8 mouse cellular contexts compared by ENCODE assay signal in the genomic region with DNA sequence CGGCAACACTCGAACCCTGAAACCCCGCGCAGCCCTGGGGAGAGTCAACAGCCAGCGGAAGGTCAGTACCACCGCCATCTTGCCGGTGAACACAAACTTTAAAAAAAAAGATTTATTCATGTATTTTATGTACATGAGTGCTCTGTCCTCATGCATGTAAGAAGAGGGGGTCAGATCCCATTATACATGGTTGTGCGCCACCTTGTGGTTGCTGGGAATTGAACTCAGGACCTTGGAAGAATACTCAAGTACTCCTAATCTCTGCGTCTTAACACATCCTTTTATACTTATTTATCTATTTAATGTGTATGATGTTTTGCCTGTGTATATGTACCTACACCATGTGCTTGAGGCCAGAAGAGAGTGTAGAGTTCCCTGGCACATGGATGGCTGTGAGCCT. TPM values are rescaled to one million over a fixed set of nuclear protein-coding genes. Genes with fewer than 3 reads are reported as not detected.
DNase-seq lines count a peak whose midpoint lies in the region; ATAC-seq and TF ChIP-seq lines count a peak whose summit lies in the region.

No protein-coding gene starts in this region.

- DNase-seq in heart, postnatal 4 days: peak; percentile 58
- no peak for DNase-seq in heart, adult 11 months
- DNase-seq in urinary bladder, postnatal 10 days (ENCODE audit: low spot score): peak; percentile 6
- DNase-seq in urinary bladder, adult 18-20 months (ENCODE audit: low spot score in 2 of 2): no peak
- DNase-seq in embryo, embryonic 11 days: peak; percentile 75
- DNase-seq in lung, embryonic 14.5 days: peak; percentile 84
- DNase-seq in thymus, postnatal 36 days: peak; percentile 21 to 26
- no peak for DNase-seq in frontal cortex, postnatal 10 days (ENCODE audit: low spot score in 2 of 2)

- no peaks in the 10 kb centered on the region for H3K27me3 ChIP-seq in lung, embryonic 14.5 days (ENCODE audit: insufficient read depth, low read length)

- no peak for ATAC-seq in lung, embryonic 14.5 days (ENCODE audit: insufficient read depth)

- H3K4me1 ChIP-seq in lung, embryonic 14.5 days (ENCODE audit: insufficient read depth): no peaks in the 10 kb centered on the region

- H3K9ac ChIP-seq in lung, embryonic 14.5 days: no peak overlapping the region

- H3K4me3 ChIP-seq in lung, embryonic 14.5 days (ENCODE audit: low read depth, low read length): no peak overlapping the region

- H3K9me3 ChIP-seq in lung, embryonic 14.5 days (ENCODE audit: low read depth, low read length): no peaks in the 10 kb centered on the region

- H3K4me2 ChIP-seq in lung, embryonic 14.5 days: no peak overlapping the region

- no peak overlapping the region for H3K27ac ChIP-seq in lung, embryonic 14.5 days (ENCODE audit: low read depth)

- H3K36me3 ChIP-seq in lung, embryonic 14.5 days (ENCODE audit: insufficient read depth): no peaks in the 10 kb centered on the region

- peak; percentile 69 for TF ChIP-seq CTCF in lung, embryonic 14.5 days (IDR thresholded peaks at IDR 0.05; ENCODE audit: low read depth)

- WGBS in lung, embryonic 14.5 days: 65% methylated on average over 9 of the region's 9 CpGs

RNA-seq across cellular contexts. Expression of gene Slc28a1, which starts 47.1 kb away (rescaled TPM):
- total RNA-seq in heart, postnatal 4 days (2021): under 1 TPM in 1 of 2 experiments, not detected in 1; 0.33 TPM
- polyA plus RNA-seq in lung, embryonic 14.5 days (2014; fragmentation: Nextera tagmentation; extraction: Ambion mirVana): not detected in 2 replicates

RNA-seq across cellular contexts. Expression of gene Pde8a, which starts 51.7 kb away (rescaled TPM):
- 10 to 100 TPM; 15.3 to 17.0 TPM for total RNA-seq in heart, postnatal 4 days (2021)
- 6.2 and 6.8 TPM in 2 replicates for polyA plus RNA-seq in lung, embryonic 14.5 days (2014; fragmentation: Nextera tagmentation; extraction: Ambion mirVana)

Comparison
In these comparisons a context has a peak if more than half of its experiments do, and no peak if none do; other contexts are left out.
1. DNase-seq: peak in heart, postnatal 4 days (single experiment), urinary bladder, postnatal 10 days (single experiment), embryo, embryonic 11 days (single experiment), lung, embryonic 14.5 days (single experiment) and thymus, postnatal 36 days (2 of 2); none in heart, adult 11 months (single experiment), urinary bladder, adult 18-20 months (0 of 2) and frontal cortex, postnatal 10 days (0 of 2).